Mouse (Mus musculus): Measurements from ENCODE around the gene Cx3cr1. TPM values are rescaled to one million over a fixed set of nuclear protein-coding genes. Genes with fewer than 3 reads are reported as not detected.

Gene Cx3cr1
- polyA plus RNA-seq, 1 experiment, result not detected

- H3K36me3 ChIP-seq (ENCODE audit: control insufficient read depth, insufficient read depth), result no peaks in the 10 kb centered on the region
- TF ChIP-seq MYOD1 (IDR thresholded peaks at IDR 0.05; ENCODE audit: control insufficient read depth in 1 of 3, insufficient read length in 2 of 3, low read depth in 2 of 3), result no peak
- TF ChIP-seq POLR2A (IDR thresholded peaks at IDR 0.05; ENCODE audit: insufficient read length, low read depth), result no peak
- TF ChIP-seq TCF3 (IDR thresholded peaks at IDR 0.05; ENCODE audit: insufficient read length, low read depth), result no peak
- TF ChIP-seq TCF12 (IDR thresholded peaks at IDR 0.05; ENCODE audit: insufficient read depth, poor library complexity, severe bottlenecking), result no peak
- no peak for TF ChIP-seq E2F4 (IDR thresholded peaks at IDR 0.05; ENCODE audit: insufficient read depth)
- TF ChIP-seq MAX (IDR thresholded peaks at IDR 0.05; ENCODE audit: low read depth), result no peak
- no peak for TF ChIP-seq CEBPB (IDR thresholded peaks at IDR 0.05; ENCODE audit: insufficient read depth, poor library complexity, severe bottlenecking)
- no peak for TF ChIP-seq SRF (IDR thresholded peaks at IDR 0.05; ENCODE audit: control insufficient read depth, insufficient read length, low read depth)
- H3K79me2 ChIP-seq (ENCODE audit: control insufficient read depth, insufficient read depth), result no peaks in the 10 kb centered on the region
- H3ac ChIP-seq (ENCODE audit: control insufficient read depth, insufficient read length), result no peak overlapping the region
- H3K27me3 ChIP-seq (ENCODE audit: control insufficient read depth, insufficient read depth, insufficient read length), result no peaks in the 10 kb centered on the region
- no peak overlapping the region for H3K4me3 ChIP-seq
- H3K4me2 ChIP-seq (ENCODE audit: low read depth), result no peak overlapping the region
Measured at GRCm38 (mm10) chr9:120032710-120033109, 37.0 kb downstream of the Cx3cr1 start.

GRCm38 (mm10) chr9:120030421-120030820 is 39.3 kb downstream of the Cx3cr1 start:
- H3K27me3 ChIP-seq (ENCODE audit: control insufficient read depth, insufficient read depth, insufficient read length), result no peaks in the 10 kb centered on the region
- TF ChIP-seq TCF12 (IDR thresholded peaks at IDR 0.05; ENCODE audit: insufficient read depth, poor library complexity, severe bottlenecking), result no peak

GRCm38 (mm10) chr9:120029880-120030279 is 39.8 kb downstream of the Cx3cr1 start:
- Histone ChIP-seq H3K4me2 (ENCODE audit: low read depth) (no peak overlapping the region), H3ac (ENCODE audit: control insufficient read depth, insufficient read length) (no peak overlapping the region), H3K79me2 (ENCODE audit: control insufficient read depth, insufficient read depth) (no peaks in the 10 kb centered on the region), H3K4me3 (no peak overlapping the region), H3K36me3 (ENCODE audit: control insufficient read depth, insufficient read depth) (no peaks in the 10 kb centered on the region), H3K27me3 (ENCODE audit: control insufficient read depth, insufficient read depth, insufficient read length) (no peaks in the 10 kb centered on the region)
- TF ChIP-seq USF1 (IDR thresholded peaks at IDR 0.05; ENCODE audit: low read depth) (no peak), CEBPB (IDR thresholded peaks at IDR 0.05; ENCODE audit: insufficient read depth, poor library complexity, severe bottlenecking) (no peak), MAX (IDR thresholded peaks at IDR 0.05; ENCODE audit: low read depth) (no peak), POLR2AphosphoS2 (IDR thresholded peaks at IDR 0.05; ENCODE audit: insufficient read length, low read depth) (no peak), MYOG (IDR thresholded peaks at IDR 0.05; ENCODE audit: control insufficient read depth in 1 of 3, insufficient read depth in 1 of 3, insufficient read length in 2 of 3, low read depth in 2 of 3) (no peak), REST (IDR thresholded peaks at IDR 0.05; ENCODE audit: insufficient read depth, insufficient read length) (no peak), TCF3 (IDR thresholded peaks at IDR 0.05; ENCODE audit: insufficient read length, low read depth) (no peak), E2F4 (IDR thresholded peaks at IDR 0.05; ENCODE audit: insufficient read depth) (no peak), POLR2A (IDR thresholded peaks at IDR 0.05; ENCODE audit: insufficient read length, low read depth) (no peak), TCF12 (IDR thresholded peaks at IDR 0.05; ENCODE audit: insufficient read depth, poor library complexity, severe bottlenecking) (no peak), SRF (IDR thresholded peaks at IDR 0.05; ENCODE audit: control insufficient read depth, insufficient read length, low read depth) (no peak)

More at GRCm38 (mm10) chr9:120030421-120030820, 39.3 kb downstream of the Cx3cr1 start:
- H3K4me2 ChIP-seq (ENCODE audit: low read depth), result no peak overlapping the region
- H3ac ChIP-seq (ENCODE audit: control insufficient read depth, insufficient read length), result no peak overlapping the region
- H3K36me3 ChIP-seq (ENCODE audit: control insufficient read depth, insufficient read depth), result no peaks in the 10 kb centered on the region
- H3K79me2 ChIP-seq (ENCODE audit: control insufficient read depth, insufficient read depth), result no peaks in the 10 kb centered on the region
- no peak overlapping the region for H3K4me3 ChIP-seq

- H3K36me3 ChIP-seq (ENCODE audit: control insufficient read depth, insufficient read depth), result no peaks in the 10 kb centered on the region
- H3ac ChIP-seq (ENCODE audit: control insufficient read depth, insufficient read length), result no peak overlapping the region
- peaks cover 6% of the 10 kb centered on the region for H3K79me2 ChIP-seq (ENCODE audit: control insufficient read depth, insufficient read depth)
- no peaks in the 10 kb centered on the region for H3K27me3 ChIP-seq (ENCODE audit: control insufficient read depth, insufficient read depth, insufficient read length)
- peak overlapping the region; percentile 86 for H3K4me2 ChIP-seq (ENCODE audit: low read depth)
- TF ChIP-seq MYOG (IDR thresholded peaks at IDR 0.05; ENCODE audit: control insufficient read depth in 1 of 3, insufficient read depth in 1 of 3, insufficient read length in 2 of 3, low read depth in 2 of 3) (peak in 1 of 3 experiments; percentile 22), SRF (IDR thresholded peaks at IDR 0.05; ENCODE audit: control insufficient read depth, insufficient read length, low read depth) (no peak)
- no peak overlapping the region for H3K4me3 ChIP-seq
Measured at GRCm38 (mm10) chr9:120027401-120028151, 42.1 kb downstream of the Cx3cr1 start.

GRCm38 (mm10) chr9:120024625-120025024 is 45.1 kb downstream of the Cx3cr1 start:
- Histone ChIP-seq H3K79me2 (ENCODE audit: control insufficient read depth, insufficient read depth) (peaks cover 12% of the 10 kb centered on the region), H3ac (ENCODE audit: control insufficient read depth, insufficient read length) (no peak overlapping the region), H3K27me3 (ENCODE audit: control insufficient read depth, insufficient read depth, insufficient read length) (no peaks in the 10 kb centered on the region), H3K4me3 (no peak overlapping the region), H3K36me3 (ENCODE audit: control insufficient read depth, insufficient read depth) (no peaks in the 10 kb centered on the region), H3K4me2 (ENCODE audit: low read depth) (peak overlapping the region; percentile 18)
- TF ChIP-seq TCF12 (IDR thresholded peaks at IDR 0.05; ENCODE audit: insufficient read depth, poor library complexity, severe bottlenecking) (no peak), MYOD1 (IDR thresholded peaks at IDR 0.05; ENCODE audit: control insufficient read depth in 1 of 3, insufficient read length in 2 of 3, low read depth in 2 of 3) (peak in 1 of 3 experiments; percentile 70), MAX (IDR thresholded peaks at IDR 0.05; ENCODE audit: low read depth) (no peak), MYOG (IDR thresholded peaks at IDR 0.05; ENCODE audit: control insufficient read depth in 1 of 3, insufficient read depth in 1 of 3, insufficient read length in 2 of 3, low read depth in 2 of 3) (peak in 2 of 3 experiments; percentile 6 to 67)
